Mouse (Mus musculus) G1E (cell line): ENCODE results near the gene Commd1. TPM values are rescaled to one million over a fixed set of nuclear protein-coding genes. Genes with fewer than 3 reads are reported as not detected.

Experiments
- ATAC-seq: 2 replicates; pipeline ENCODE4 v1.8.0; 2016; ENCODE audit warnings: mild to moderate bottlenecking; ENCODE audit not compliant: insufficient number of reproducible peaks, poor library complexity, low FRiP score, severe bottlenecking; ENCODE audit errors: extremely low read depth
- DNase-seq: peaks from one replicate; pipeline ENCODE4 v3.0.0; 2012; ENCODE audit warnings: low spot score
- H3K27me3 ChIP-seq: 2 replicates; pipeline ENCODE4 v1.6.1; 2012; ENCODE audit warnings: mild to moderate bottlenecking, low read length, inconsistent platforms; ENCODE audit not compliant: insufficient read depth
- H3K36me3 ChIP-seq: replicated peaks from 2 replicates; pipeline ENCODE3; 2012; ENCODE audit warnings: mild to moderate bottlenecking, inconsistent platforms
- H3K4me1 ChIP-seq: 2 replicates; pipeline ENCODE4 v1.6.1; 2012; ENCODE audit warnings: low read depth, low read length, inconsistent platforms, mixed read lengths; ENCODE audit not compliant: insufficient read depth
- H3K4me3 ChIP-seq: 2 replicates; pipeline ENCODE4 v1.5.1; 2012; ENCODE audit warnings: low read depth, mild to moderate bottlenecking, inconsistent platforms, low read length, moderate library complexity, mixed read lengths
- H3K9me3 ChIP-seq: replicated peaks from 2 replicates; pipeline ENCODE4 v1.6.1; 2012; ENCODE audit warnings: inconsistent platforms
- CTCF ChIP-seq: IDR thresholded peaks from 2 replicates; pipeline ENCODE4 v1.5.1; 2012; ENCODE audit warnings: low read depth, low read length, inconsistent platforms, mixed read lengths
- GATA1 ChIP-seq: IDR thresholded peaks from 2 replicates; pipeline ENCODE4 v1.6.1; 2012; ENCODE audit warnings: borderline replicate concordance, low read length, inconsistent platforms, mixed read lengths
- GATA2 ChIP-seq: IDR thresholded peaks from 2 replicates; pipeline ENCODE4 v1.6.1; 2012; ENCODE audit warnings: low read depth, low read length, inconsistent platforms, borderline replicate concordance
- POLR2AphosphoS5 ChIP-seq: IDR thresholded peaks from 2 replicates; pipeline ENCODE4 v1.6.1; 2012; ENCODE audit warnings: low read depth, low read length, inconsistent platforms; ENCODE audit not compliant: insufficient replicate concordance
- TAL1 ChIP-seq: conservative IDR thresholded peaks from 2 replicates; pipeline ENCODE4 v1.6.1; 2012; ENCODE audit warnings: low read depth, low read length, inconsistent platforms, mixed read lengths
- polyA plus RNA-seq: library from polyadenylated mRNA; stranded (reverse); fragments of >175 nt; gene quantifications from 2 replicates; pipeline ENCODE4 v1.2.3, GENCODE M21; 2012
- total RNA-seq, 2 experiments: library from RNA; stranded (forward) in 1 of 2; stranded (reverse) in 1 of 2; fragments of 200-1000 nt in 1 of 2; fragments of >200 nt in 1 of 2; fragmentation: Nextera tagmentation in 1 of 2; gene quantifications; 2 replicates each; pipeline ENCODE4 v1.2.3; 2014 to 2017

Gene Commd1
- total and polyA plus RNA-seq, 3 experiments = 34.1 to 93.9 (median 74.4) TPM

DNA sequence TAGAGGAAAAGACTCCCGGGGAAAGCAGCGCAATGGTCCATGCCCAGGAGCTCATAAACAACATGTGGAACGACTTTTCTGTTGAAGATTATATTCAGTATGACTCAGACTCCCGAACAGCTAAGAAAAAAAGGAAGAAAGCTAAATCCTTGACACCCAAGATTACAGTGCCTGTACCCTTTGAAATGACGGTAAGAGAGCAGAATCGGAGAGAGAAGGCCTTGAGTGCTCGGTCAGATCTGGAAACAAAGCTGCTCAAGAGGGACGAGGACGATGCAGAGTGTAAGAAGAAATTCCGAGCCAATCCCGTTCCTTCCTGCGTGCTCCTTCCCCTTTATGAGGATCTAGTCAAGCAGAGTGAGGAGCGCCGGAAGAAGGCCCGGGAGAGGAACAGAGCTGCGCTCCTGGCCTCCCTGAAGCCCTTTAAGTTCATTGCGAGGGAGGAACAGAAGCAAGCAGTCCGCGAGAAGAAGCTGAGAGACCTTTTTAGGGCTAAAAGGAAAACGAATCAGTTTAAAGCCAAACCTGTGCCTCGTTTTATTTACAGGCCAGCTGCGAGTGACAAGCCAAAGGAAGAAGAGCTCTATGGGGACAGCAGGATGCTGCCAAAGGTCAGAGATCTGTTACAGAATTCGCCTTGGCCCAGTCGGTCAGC is 38.1 kb upstream of the Commd1 start:
- ATAC-seq = no peak
- Histone ChIP-seq H3K9me3 (no peaks in the 10 kb centered on the region), H3K4me1 (no peaks in the 10 kb centered on the region), H3K27me3 (peaks cover 18% of the 10 kb centered on the region), H3K36me3 (no peaks in the 10 kb centered on the region), H3K4me3 (no peak overlapping the region)
- DNase-seq = no peak
- TF ChIP-seq TAL1 = no peak
- no peak for TF ChIP-seq GATA1
- TF ChIP-seq CTCF = no peak
- TF ChIP-seq POLR2AphosphoS5 = no peak
- TF ChIP-seq GATA2 = no peak

DNA sequence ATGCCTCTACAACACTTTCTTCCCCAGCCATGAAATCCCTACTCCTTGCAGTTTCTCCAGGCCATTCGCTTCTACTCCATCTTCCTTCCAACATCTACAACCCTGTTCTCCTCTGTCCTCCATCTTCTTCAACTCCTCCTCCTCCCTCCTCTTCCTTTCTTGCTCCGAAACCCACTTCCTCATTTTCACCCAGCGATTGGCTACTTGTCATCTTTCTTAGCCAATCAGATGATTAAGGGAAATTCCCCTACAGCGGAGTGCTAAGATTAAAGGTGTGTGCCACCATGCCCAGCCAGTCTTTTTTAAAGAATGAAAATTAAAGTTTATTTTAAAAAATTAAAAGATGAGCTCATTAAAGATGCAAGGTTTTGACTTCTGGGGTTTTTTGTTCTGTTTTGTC is 35.8 kb upstream of the Commd1 start:
- no peak overlapping the region for H3K4me3 ChIP-seq
- no peak for ATAC-seq
- no peak for TF ChIP-seq CTCF
- TF ChIP-seq GATA2 = no peak
- no peak for TF ChIP-seq GATA1
- no peak for TF ChIP-seq POLR2AphosphoS5
- TF ChIP-seq TAL1 = no peak
- H3K4me1 ChIP-seq = no peaks in the 10 kb centered on the region
- H3K36me3 ChIP-seq = no peaks in the 10 kb centered on the region
- H3K9me3 ChIP-seq = no peaks in the 10 kb centered on the region
- H3K27me3 ChIP-seq = peaks cover 14% of the 10 kb centered on the region
- no peak for DNase-seq

DNA sequence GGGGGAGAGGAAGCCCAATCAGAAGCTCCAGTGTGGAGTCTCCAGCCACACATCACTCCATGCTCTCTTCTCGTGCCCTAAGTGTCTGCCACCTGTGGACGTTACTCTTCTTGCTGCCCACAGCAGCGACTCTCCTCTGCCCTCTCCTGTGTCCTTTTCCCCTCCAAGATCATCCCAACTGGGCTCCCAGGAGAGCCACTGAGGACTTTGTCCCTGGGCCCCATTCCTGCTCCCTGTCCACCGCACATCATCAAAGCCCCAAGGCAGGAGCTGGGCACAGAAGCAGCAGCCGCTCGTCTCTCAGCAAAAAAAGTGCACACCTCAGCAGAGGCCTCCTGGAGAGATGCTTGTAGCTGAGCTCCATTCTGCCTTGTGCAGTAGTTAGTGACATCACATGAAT is 32.8 kb upstream of the Commd1 start:
- no peaks in the 10 kb centered on the region for H3K4me1 ChIP-seq
- DNase-seq (no peak), ATAC-seq (no peak)
- no peaks in the 10 kb centered on the region for H3K36me3 ChIP-seq
- no peaks in the 10 kb centered on the region for H3K9me3 ChIP-seq
- H3K27me3 ChIP-seq = peaks cover 7% of the 10 kb centered on the region; the same call in 1 of the 2 replicates
- TF ChIP-seq POLR2AphosphoS5 = no peak
- no peak for TF ChIP-seq GATA2
- TF ChIP-seq GATA1 = no peak
- TF ChIP-seq TAL1 = no peak
- TF ChIP-seq CTCF = no peak
- no peak overlapping the region for H3K4me3 ChIP-seq

DNA sequence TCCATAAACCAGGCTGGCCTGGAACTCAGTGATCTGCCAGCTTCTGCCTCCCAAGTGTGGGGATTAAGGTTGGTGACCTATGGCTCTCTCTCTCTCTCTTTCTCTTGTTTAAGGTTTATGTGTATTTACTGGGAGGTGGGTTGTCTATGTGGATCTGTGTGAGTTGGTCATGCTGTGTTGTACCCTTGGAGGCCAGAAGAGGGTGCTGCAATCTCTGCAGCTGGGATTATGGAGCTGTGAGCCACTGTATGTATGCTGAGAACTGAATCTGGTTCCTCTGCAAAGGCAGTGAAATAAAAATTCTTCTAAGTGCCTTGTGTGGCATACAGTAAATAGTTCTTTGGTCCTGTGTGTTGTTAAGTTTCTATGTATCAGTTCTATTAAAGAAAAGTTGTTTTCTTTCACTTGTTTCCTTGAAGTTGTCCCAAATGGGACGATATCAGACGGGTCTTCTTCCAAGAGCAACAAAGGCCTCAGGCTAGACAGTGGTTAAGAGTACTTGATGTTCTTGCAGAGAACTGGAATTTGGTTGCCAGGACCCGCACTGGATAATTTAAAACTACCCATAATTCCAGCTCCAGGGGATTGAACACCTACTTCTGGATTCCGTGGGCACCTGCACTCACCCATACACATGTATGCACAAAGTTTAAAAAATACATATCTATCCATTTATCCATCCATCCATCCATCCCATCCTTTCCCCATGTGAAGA is 31.6 kb upstream of the Commd1 start:
- H3K36me3 ChIP-seq = no peaks in the 10 kb centered on the region
- no peaks in the 10 kb centered on the region; the same call in 1 of the 2 replicates for H3K4me1 ChIP-seq
- ATAC-seq = no peak; the same call in 1 of the 2 replicates
- H3K4me3 ChIP-seq = no peak overlapping the region
- peaks cover 7% of the 10 kb centered on the region; the same call in 1 of the 2 replicates for H3K27me3 ChIP-seq
- no peaks in the 10 kb centered on the region for H3K9me3 ChIP-seq
- no peak for TF ChIP-seq GATA2
- peak; percentile 57 for TF ChIP-seq CTCF
- DNase-seq = no peak

DNA sequence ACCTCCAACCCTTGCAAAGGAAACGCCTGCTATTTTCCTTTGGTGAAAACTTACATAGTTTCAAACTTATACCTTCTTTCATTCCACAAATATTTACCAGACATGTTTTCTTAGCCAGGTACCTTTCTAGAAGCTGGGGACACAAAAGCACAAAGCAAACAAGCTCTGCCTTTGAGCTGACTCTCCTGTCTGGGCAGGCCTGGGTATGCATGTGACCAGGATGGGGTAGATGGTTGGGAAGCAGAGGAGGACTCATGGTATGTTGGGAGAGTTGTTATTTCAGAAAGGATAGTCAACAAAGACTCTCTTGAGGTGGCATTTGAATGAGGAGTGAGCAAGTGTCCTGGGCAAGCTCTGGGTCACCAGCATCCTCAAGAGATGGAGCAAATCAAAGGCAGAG is 30.9 kb upstream of the Commd1 start:
- H3K4me3 ChIP-seq = no peak overlapping the region
- DNase-seq = no peak
- H3K27me3 ChIP-seq = peaks cover 7% of the 10 kb centered on the region; the same call in 1 of the 2 replicates
- ATAC-seq = no peak
- no peaks in the 10 kb centered on the region for H3K36me3 ChIP-seq
- TF ChIP-seq POLR2AphosphoS5 (no peak), GATA1 (no peak), TAL1 (no peak), GATA2 (no peak), CTCF (no peak)
- no peaks in the 10 kb centered on the region for H3K9me3 ChIP-seq
- peaks cover 1% of the 10 kb centered on the region for H3K4me1 ChIP-seq

DNA sequence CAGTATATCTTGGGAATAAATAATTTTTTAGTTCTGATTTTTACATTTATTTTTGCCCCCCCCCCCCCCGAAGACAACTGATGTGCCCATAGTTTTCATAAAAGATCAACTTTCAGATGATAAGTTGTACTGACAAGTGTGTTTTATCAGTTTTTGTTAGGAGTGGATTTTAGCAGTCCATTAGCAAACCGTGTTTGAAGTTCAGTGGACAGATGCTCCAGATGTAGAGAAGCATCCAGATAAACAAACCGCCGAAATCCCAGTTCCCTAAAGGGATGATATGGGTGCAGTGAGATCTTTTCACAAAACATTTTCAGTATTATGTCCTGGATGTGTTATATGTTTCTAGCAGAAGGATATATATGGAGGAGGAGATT is 26.6 kb upstream of the Commd1 start:
- Histone ChIP-seq H3K4me1 (peaks cover 14% of the 10 kb centered on the region), H3K4me3 (peak overlapping the region; percentile 75), H3K9me3 (no peaks in the 10 kb centered on the region), H3K36me3 (peaks cover 25% of the 10 kb centered on the region), H3K27me3 (no peaks in the 10 kb centered on the region)
- ATAC-seq (no peak), DNase-seq (no peak)
- TF ChIP-seq GATA1 (no peak), CTCF (no peak), POLR2AphosphoS5 (no peak), GATA2 (no peak), TAL1 (no peak)
